Mouse (Mus musculus) lung, postnatal 0 days (tissue): ENCODE data around the gene Uqcc3. TPM values are rescaled to one million over a fixed set of nuclear protein-coding genes. Genes with fewer than 3 reads are reported as not detected.

Experiments
- ATAC-seq: fragments of 200-750 bp; cut with Nextera tagmentation; 2 replicates; pipeline ENCODE4 v1.8.0; 2017; ENCODE audit warnings: moderate library complexity
- DNase-seq: peaks from one replicate; pipeline ENCODE4 v3.0.0-alpha.2; 2016; ENCODE audit warnings: low spot score
- H3K27ac ChIP-seq: fragments of 300-500 bp; sonication (generic); 2 replicates; pipeline ENCODE4 v1.5.1; 2014; ENCODE audit warnings: antibody characterized with exemption, mild to moderate bottlenecking, low read length, mixed read lengths
- H3K27me3 ChIP-seq: fragments of 300-500 bp; sonication (generic); replicated peaks from 2 replicates; pipeline ENCODE4 v1.6.1; 2014; ENCODE audit warnings: low read length, mixed read lengths; ENCODE audit not compliant: insufficient read depth
- H3K36me3 ChIP-seq: fragments of 300-500 bp; sonication (generic); 2 replicates; pipeline ENCODE4 v1.6.1; 2014; ENCODE audit warnings: low read length, mixed read lengths; ENCODE audit not compliant: insufficient read depth
- H3K4me1 ChIP-seq: fragments of 300-500 bp; sonication (generic); 2 replicates; pipeline ENCODE4 v1.6.1; 2014; ENCODE audit warnings: antibody characterized with exemption, low read depth, low read length, mixed read lengths; ENCODE audit not compliant: insufficient read depth
- H3K4me2 ChIP-seq: fragments of 300-500 bp; sonication (generic); replicated peaks from 2 replicates; pipeline ENCODE4 v1.6.1; 2014; ENCODE audit warnings: low read depth, mild to moderate bottlenecking, low read length, moderate library complexity, mixed read lengths
- H3K4me3 ChIP-seq: fragments of 300-500 bp; sonication (generic); 2 replicates; pipeline ENCODE4 v1.5.1; 2014; ENCODE audit warnings: low read depth, low read length
- H3K9ac ChIP-seq: fragments of 300-500 bp; sonication (generic); replicated peaks from 2 replicates; pipeline ENCODE4 v1.6.1; 2014; ENCODE audit warnings: low read depth, mild to moderate bottlenecking
- H3K9me3 ChIP-seq: fragments of 300-500 bp; sonication (generic); 2 replicates; pipeline ENCODE4 v1.6.1; 2016; ENCODE audit warnings: low read length, mixed read lengths
- CTCF ChIP-seq: IDR thresholded peaks from 2 replicates; pipeline ENCODE4 v1.5.1; 2016; ENCODE audit warnings: antibody characterized with exemption, mild to moderate bottlenecking
- EP300 ChIP-seq: IDR thresholded peaks from 2 replicates; pipeline ENCODE4 v1.6.1; 2016; ENCODE audit warnings: antibody characterized with exemption, mild to moderate bottlenecking, control low read depth
- WGBS: fragments of 180-500 bp; shearing (Covaris S2); extraction: QIAGEN DNeasy Blood & Tissue Kit; methylation state at CpG from one replicate; pipeline ENCODE4 v1.1.7; 2014; 5-methylcytosine and 5-hydroxymethylcytosine counted together
- polyA plus RNA-seq: library from polyadenylated mRNA; unstranded; fragments of >200 nt; fragmentation: Nextera tagmentation; extraction: Ambion mirVana; gene quantifications from 2 replicates; pipeline ENCODE4 v1.2.1, GENCODE M21; 2015

The Uqcc3 gene
- polyA plus RNA-seq, 1 experiment from 2014 or later: 84.3 TPM

DNA sequence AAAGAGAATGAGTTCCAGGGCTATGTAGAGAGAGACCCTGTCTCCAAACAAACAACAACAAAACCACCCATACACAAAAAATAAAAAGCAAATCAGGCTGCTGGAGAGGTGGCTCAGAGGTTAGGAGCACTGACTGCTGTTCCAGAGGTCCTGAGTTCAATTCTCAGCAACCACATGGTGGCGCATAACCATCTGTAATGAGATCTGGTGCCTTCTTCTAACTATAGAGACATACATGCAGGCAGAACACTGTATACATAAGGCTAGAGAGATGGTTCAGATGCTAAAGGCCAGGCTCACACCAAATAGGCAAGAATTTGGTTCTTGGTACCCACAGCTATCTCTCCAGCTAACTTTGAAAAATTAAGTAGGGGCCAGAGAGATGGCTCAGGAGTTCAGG lies 21.7 kb downstream of the Uqcc3 start:
- no peak overlapping the region for H3K9ac ChIP-seq
- no peak for TF ChIP-seq EP300
- peak; percentile 63 for TF ChIP-seq CTCF

DNA sequence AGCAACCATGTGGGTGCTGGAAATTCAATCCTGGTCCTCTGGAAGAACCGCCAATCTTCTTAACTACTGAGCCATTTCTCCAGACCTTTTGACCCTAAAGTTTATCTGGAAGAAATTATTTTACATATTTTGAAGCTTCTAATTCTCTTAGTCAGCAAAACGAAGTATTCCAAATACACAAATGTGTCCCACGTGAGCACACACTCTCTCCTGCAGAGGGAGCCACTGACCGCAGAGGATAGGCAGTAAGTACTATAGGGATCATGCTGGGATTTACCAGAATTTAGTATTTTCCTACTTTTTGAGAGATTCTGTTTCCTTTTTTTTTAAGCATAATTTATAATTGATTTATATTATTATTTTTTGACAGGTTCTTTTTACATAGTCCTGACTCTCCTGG lies 23.0 kb downstream of the Uqcc3 start:
- H3K27ac ChIP-seq: no peak overlapping the region
- TF ChIP-seq EP300 (no peak), CTCF (peak; percentile 79)
- H3K27me3 ChIP-seq: no peaks in the 10 kb centered on the region
- no peaks in the 10 kb centered on the region for H3K36me3 ChIP-seq
- WGBS: 36% methylated on average over 4 of the region's 4 CpGs
- no peaks in the 10 kb centered on the region for H3K9me3 ChIP-seq
- DNase-seq: peak; percentile 81
- H3K4me3 ChIP-seq: no peak overlapping the region
- no peaks in the 10 kb centered on the region for H3K4me1 ChIP-seq
- H3K4me2 ChIP-seq: no peak overlapping the region
- no peak overlapping the region for H3K9ac ChIP-seq
- peak; percentile 62; the same call in 1 of the 2 replicates for ATAC-seq

More for the DNA sequence above, 21.7 kb downstream of the Uqcc3 start:
- ATAC-seq (no peak), DNase-seq (no peak)
- H3K4me3 ChIP-seq: no peak overlapping the region
- H3K27me3 ChIP-seq: no peaks in the 10 kb centered on the region
- H3K4me1 ChIP-seq: no peaks in the 10 kb centered on the region
- H3K9me3 ChIP-seq: no peaks in the 10 kb centered on the region
- H3K36me3 ChIP-seq: no peaks in the 10 kb centered on the region
- H3K27ac ChIP-seq: no peak overlapping the region
- no peak overlapping the region for H3K4me2 ChIP-seq
- WGBS: 27% methylated on average over 1 of the region's 1 CpGs

DNA sequence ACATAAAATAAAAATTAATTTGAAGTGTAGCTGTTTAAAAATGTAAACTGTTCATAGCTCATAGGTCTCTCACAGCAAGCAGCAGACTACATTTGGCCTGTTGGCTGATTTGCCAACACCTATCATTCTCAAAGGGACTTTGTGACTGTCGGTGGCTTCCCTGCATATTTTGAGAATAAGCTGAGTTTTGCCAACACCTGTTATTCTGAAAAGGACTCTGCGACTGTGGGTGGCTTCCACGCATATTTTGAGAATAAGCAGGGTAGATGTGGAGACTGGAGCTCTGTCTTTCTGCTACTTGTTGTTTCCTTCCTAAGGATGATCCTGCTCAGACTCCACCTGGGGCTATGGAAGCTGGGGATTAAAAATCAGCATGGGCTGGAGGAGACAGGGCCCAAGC lies 27.6 kb downstream of the Uqcc3 start:
- H3K36me3 ChIP-seq: no peaks in the 10 kb centered on the region
- H3K4me1 ChIP-seq: no peaks in the 10 kb centered on the region
- TF ChIP-seq EP300 (no peak), CTCF (no peak)
- H3K4me2 ChIP-seq: no peak overlapping the region
- DNase-seq (no peak), ATAC-seq (no peak)
- H3K27me3 ChIP-seq: no peaks in the 10 kb centered on the region
- H3K9ac ChIP-seq: no peak overlapping the region
- no peak overlapping the region for H3K27ac ChIP-seq
- 86% methylated on average over 3 of the region's 3 CpGs for WGBS
- no peak overlapping the region for H3K4me3 ChIP-seq
- no peaks in the 10 kb centered on the region for H3K9me3 ChIP-seq

DNA sequence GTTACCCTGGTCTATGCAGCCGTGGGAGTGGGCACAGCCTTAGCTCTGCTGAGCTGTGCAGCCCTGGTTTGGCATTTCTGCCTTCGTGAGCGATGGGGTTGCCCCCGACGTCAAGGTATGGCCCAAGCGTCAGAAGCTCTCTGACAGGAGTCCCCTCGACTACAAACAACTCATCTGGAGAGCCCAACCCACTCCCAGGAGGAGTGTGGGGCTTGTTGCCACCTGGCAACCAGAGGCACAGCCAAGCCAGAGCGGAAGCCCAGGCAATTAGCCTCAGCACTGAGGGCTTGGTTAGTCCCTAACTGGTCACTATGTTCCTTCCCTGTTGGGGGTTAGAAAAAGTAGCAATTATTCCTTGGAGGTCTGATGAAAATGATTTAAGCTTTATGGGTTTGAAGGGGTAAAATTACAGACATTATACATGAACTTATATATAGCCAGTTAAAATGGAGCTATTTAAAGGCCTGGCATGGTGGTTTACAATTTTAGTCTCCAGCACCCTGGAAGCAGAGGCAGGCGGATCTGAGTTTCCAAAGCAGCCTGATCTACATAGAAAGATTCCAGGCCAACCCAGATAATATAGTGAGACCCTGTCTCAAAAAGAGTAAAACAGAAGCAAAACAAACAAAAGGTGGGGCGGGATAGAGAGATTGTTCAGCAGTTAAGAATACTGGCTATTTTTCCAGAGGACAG lies 28.3 kb downstream of the Uqcc3 start:
- H3K4me3 ChIP-seq: no peak overlapping the region
- no peak overlapping the region for H3K9ac ChIP-seq
- no peaks in the 10 kb centered on the region for H3K9me3 ChIP-seq
- 0 out of 2 replicates have a peak overlapping the region, but pooled peaks have one; percentile 1 for H3K4me2 ChIP-seq
- TF ChIP-seq CTCF (no peak), EP300 (no peak)
- ATAC-seq: 0 out of 2 replicates have a peak, but pooled peaks have one; percentile 11
- no peak overlapping the region for H3K27ac ChIP-seq
- DNase-seq: no peak
- H3K27me3 ChIP-seq: no peaks in the 10 kb centered on the region
- H3K4me1 ChIP-seq: no peaks in the 10 kb centered on the region
- 47% methylated on average over 10 of the region's 10 CpGs for WGBS
- peaks cover 3% of the 10 kb centered on the region; the same call in 1 of the 2 replicates for H3K36me3 ChIP-seq

DNA sequence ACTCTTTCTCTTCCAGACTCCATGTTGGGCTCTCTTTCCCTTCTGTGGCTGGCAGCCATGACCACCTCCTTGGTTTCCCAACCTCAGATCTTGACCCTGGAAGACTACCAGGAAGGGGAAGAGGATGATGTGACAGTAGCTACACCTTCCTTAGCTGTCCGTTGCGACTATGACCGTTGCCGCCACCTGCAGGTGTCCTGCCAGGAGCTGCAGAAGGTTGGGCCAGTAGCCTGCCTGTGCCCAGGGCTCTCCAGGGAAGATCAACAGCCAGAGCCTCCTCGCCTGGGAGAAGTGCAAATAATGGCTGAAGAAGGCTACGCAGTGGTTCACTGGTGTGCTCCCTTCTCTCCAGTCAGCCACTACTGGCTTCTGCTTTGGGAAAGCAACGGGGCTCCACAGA lies 29.1 kb downstream of the Uqcc3 start:
- 32% methylated on average over 7 of the region's 7 CpGs for WGBS
- peaks cover 10% of the 10 kb centered on the region; the same call in 1 of the 2 replicates for H3K36me3 ChIP-seq
- H3K27me3 ChIP-seq: no peaks in the 10 kb centered on the region
- H3K4me1 ChIP-seq: no peaks in the 10 kb centered on the region
- DNase-seq (peak; percentile 36), ATAC-seq (peak; percentile 52)
- H3K9me3 ChIP-seq: no peaks in the 10 kb centered on the region
- H3K4me2 ChIP-seq: 0 out of 2 replicates have a peak overlapping the region, but pooled peaks have one; percentile 1
- H3K9ac ChIP-seq: no peak overlapping the region
- TF ChIP-seq CTCF (peak; percentile 49), EP300 (no peak)
- H3K27ac ChIP-seq: no peak overlapping the region
- no peak overlapping the region for H3K4me3 ChIP-seq

DNA sequence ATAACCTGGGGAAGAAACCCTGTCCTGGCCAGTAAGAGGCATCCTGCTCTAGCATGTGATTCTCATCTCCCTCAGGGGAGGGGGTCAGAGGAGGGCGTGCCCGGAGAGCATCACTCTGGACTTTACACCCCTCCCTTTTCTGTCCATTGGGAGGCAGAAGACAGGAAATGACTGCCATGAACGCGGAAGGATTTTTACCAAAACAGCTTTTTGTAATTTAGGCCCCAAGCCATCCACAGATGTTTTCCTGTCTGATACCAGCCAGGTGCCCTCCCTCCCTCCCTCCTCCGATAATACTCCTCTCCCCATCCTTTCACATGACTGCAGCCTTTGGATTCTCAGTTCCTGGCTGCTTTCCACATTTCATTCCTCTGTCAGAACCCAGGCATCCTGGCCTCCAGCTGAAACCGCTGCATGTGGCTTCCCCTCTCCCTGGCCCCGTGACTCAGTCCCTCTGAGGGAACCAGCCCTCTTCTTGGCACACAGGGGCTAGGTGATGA lies 30.3 kb downstream of the Uqcc3 start, which contains the start of gene Lrrn4cl:
Gene Lrrn4cl (plus strand): TSS at position 367 of the 500 bp plus-strand sequence.
- Histone ChIP-seq H3K27ac (no peak within 1 kb of the TSS), H3K27me3 (no peaks in the 10 kb centered on the region), H3K9ac (no peak within 1 kb of the TSS), H3K4me3 (no peak within 1 kb of the TSS), H3K4me2 (0 out of 2 replicates have a peak within 1 kb of the TSS, but pooled peaks have one; percentile 1), H3K9me3 (no peaks in the 10 kb centered on the region), H3K4me1 (no peaks in the 10 kb centered on the region), H3K36me3 (peaks cover 16% of the 10 kb centered on the region; the same call in 1 of the 2 replicates)
- 22% methylated on average over 7 of the region's 7 CpGs for WGBS
- TF ChIP-seq CTCF: no peak
- DNase-seq (peak; percentile 82), ATAC-seq (peak; percentile 82)
